Mouse (Mus musculus): ENCODE results near the gene Tmem108.

Tmem108 gene

DNA sequence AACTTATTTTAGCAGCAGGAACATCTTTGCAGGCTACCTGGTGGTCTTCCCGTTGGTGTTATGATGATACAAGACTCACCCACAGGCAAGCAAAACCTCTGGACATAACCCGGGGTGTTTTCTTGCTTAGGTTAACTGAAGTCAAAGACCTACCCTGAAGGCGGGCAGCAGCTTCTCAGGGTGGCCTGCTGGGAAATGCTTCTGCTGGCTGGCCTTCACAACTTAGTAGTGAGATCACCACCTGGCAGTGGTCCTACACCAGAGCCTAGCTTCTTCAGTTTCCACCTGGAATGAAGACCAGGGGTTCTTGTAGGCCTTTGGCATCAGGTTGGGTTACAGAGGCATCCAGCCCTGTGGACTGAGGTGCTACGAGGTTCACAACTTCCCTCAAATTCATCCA, 169.7 kb downstream of the Tmem108 start:
- no peak for DNase-seq (ENCODE audit: low spot score in 2 of 2)

DNA sequence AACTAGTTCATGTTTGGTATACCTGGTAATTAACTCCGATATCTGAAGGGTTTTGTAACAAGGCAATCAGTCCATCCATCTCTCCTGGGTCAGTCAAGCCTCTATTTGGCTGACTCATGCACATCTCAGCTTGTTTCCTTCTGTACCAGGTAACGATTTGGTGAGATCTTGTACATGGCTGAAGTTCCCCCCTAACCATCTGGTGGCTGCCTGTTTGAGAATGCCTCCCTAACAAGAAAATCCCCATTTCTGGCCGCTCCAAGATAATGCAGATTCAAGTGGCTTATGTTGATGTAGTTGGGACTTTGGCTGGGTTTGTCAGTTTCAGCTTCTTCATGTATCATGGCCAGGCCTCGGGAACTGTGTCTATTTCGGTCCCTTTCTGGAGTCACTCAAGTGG, 170.8 kb downstream of the Tmem108 start:
- DNase-seq (ENCODE audit: low spot score in 2 of 2): no peak

DNA sequence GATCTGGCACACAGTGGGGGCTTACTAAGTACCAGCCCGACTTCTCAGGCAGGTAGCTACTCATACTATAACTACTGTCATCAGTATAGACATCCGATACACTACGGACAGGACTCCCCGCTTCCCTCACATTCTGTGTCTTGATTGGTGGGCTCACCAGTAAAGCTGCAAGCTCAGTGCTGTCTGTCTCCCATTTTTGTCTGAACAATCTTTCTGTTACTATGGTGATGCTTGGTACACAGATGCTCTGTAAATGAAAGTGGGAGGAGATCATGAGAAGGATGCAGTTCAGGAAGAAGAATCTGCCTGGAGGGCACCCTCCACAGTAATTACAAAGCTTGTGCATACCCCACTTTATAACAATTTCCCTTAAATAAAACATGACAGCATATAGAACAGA, 176.8 kb downstream of the Tmem108 start:
- no peak for DNase-seq (ENCODE audit: low spot score in 2 of 2)

DNA sequence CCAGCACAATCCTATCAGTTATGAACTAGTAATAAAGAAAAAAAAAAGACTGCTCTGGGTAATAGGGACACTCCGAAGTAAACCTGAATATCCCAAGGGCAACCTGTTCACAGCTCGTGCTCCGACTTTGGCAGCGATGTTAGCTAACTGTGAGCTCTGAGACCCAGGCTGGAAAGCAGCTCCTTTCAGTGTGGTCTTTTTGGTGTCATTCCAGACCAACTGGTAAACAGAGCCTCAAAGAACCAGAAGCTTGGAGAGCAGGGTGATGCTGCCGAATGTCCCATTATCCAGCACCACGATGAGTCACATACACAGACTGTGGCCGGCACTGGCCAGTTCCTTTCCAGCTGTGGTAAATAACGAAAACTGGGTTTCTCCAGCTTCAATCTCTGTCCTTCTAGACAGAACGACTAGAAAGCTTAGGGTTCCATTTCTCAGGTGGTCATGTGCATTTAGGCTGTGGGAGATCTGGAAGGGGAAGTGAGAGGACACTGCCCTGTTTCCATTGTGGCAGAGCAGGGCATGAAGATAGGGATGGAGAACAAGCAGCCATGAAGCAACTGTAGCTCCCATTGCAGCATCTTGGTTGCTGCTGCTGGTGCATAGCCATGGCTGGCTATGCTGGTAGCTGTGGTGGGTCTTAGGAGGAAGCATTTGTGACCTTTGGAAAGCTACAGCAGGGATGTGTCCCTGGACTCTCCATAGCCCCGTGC, 179.2 kb downstream of the Tmem108 start:
- DNase-seq (ENCODE audit: low spot score in 2 of 2): no peak

DNA sequence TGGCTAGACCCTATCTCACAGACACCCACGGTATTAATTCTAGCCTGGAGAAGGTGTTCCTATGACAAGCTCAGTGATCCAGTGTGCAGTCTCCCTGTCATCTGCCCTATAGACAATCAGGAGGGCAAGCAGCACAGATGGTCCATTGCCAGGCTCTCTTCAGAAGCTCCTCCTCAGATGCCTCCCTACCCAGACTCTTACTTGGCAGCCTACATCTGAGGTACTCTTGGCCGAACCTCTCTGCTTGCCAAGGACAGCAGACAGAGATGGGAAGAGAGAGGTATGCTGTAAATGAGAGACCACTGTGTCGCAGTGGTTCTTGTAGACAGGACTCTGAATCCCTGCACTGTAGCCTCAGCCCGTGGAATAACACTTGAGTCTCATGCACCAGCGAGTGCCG, 181.0 kb downstream of the Tmem108 start:
- DNase-seq (ENCODE audit: low spot score in 2 of 2): peak in 1 of 2 experiments; percentile 16

DNA sequence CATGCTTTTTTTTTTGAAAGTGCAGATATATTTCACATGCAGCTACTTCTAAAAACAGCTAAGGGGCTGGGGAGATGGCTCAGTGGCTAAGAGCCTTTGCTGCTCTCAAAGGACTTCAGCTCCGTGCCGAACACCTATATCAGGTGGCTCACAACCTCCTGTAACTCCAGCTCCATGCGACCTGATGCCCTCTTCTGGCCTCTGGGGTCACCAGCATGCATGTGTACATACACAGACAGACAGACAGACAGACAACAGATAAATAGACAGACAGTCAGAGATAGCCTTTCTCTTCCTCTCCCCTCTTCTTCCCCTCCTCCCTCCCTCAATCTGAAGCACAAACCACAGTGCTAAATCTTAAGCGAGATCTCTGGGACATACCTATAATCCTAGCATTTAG, 181.5 kb downstream of the Tmem108 start:
- no peak for DNase-seq (ENCODE audit: low spot score in 2 of 2)

DNA sequence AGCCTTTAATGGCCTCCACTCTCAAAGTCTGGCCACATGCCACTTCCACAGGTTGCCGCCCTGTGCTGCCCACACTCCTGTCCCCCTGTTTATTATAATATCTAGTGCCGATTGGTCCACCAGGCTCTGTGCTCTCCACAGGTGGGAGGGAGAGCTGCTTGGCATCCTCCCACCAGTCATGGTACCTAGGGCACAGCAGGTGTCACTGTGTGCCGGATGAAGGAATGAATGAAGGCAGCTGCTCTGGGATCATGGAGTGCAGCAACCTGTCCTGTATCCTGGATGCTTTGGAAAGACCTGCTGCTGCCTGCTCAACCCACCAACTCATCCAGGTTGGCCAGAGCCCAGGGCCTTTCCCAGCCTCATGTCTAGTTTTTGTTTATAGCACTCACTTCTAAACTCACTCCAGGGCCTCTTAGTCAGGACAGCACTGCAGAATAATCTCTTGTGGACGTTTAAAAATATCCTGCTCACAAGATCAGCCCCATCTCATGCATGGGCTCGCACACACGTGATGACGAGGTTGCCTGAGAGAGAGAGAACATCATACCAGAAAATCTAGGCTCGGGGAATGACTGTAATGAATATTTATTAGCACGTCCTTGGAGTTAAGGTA, 182.1 kb downstream of the Tmem108 start:
- peak; percentile 11 to 21 for DNase-seq (ENCODE audit: low spot score in 2 of 2)

DNA sequence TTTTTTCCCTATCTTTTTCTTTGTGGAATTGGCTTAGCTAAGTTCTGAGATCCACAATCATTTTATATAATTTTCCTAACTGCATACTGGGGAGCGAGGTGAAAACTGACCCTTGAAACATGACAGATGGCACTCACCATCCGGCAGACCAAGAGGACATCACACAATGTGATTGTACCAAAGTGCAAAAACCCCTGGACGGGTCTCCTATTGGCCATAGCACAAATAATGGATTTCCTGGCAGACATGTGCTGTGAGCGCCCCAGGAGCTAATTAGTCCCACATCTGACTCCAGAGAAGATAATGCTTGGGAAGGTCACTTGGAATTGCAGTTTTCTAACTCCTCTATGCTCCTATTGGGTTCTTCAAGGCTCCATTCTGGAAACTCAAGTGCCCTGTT, 183.9 kb downstream of the Tmem108 start:
- no peak for DNase-seq (ENCODE audit: low spot score in 2 of 2)

DNA sequence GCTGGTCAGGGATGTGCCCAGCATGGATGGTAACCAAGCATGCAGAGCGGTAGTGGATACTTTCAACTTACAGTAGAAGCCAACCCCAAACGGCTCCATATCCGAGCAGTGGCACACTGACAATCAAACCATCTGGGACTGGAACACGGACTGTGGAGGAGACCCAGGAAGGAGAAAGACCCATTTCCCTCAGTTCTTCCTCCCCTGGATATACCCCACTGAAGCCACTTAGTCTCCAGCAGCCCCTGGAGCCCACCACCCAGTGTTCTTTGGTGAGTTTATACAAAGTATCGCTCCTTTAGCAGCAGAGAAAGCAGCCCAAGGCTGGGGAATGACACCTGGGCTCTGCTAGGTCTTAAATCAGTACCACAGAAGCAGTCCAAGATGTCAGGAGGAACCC, 184.5 kb downstream of the Tmem108 start:
- no peak for DNase-seq (ENCODE audit: low spot score in 2 of 2)

DNA sequence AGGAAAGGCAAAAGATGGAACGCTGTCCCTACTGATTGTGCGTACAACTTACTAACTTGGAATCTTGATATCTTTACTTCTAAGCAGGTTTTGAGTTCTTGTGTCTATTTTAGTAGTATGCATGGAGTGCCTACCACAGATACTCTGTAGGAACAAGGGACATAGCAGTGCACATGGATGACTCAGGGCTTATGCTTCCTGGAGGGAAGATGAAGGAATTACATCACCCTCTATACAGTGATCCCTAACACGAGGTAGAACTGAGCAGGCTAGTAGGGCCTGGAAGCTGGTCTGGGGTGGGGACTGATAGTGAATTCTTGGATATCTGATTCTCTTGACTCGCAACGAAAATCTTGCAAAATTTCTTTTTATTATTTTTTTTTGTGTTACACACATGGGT, 185.7 kb downstream of the Tmem108 start:
- DNase-seq (ENCODE audit: low spot score in 2 of 2): no peak

DNA sequence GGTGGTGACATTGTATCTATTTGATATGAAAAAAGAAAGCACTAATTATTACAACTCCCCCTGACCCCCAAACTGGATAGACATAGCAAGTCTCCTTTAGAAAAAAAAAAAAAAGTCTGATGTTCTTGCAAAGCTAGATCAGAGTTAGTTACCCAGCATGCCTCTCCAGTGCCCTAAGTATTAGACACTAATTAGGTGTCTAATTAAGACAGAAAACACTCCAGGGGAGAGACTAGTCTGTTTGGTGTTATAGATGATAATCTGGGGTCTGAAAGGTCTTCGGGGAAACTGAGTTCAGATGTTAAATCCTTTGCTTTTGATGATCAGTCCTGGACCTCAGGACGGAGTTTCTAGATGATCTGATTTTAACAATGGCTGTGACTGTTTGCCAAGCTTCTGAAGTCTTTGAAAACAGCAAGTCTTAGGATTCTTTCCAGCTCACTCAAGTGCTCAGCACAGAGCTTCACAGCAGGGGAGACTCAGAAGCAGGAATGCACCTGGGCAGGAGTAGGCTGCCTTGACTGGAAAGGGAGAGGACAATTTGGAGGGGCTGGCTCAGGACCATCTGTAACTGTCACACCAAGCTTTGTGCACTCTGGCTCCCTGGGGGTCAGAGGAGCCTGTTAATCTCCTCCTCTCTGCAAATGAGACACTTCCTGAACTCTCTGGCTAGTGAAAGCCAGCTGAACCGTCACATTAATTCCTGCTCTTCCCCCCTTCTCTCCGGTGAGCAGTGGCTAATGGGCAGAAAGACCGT, 187.5 kb downstream of the Tmem108 start:
- DNase-seq (ENCODE audit: low spot score in 2 of 2): no peak

DNA sequence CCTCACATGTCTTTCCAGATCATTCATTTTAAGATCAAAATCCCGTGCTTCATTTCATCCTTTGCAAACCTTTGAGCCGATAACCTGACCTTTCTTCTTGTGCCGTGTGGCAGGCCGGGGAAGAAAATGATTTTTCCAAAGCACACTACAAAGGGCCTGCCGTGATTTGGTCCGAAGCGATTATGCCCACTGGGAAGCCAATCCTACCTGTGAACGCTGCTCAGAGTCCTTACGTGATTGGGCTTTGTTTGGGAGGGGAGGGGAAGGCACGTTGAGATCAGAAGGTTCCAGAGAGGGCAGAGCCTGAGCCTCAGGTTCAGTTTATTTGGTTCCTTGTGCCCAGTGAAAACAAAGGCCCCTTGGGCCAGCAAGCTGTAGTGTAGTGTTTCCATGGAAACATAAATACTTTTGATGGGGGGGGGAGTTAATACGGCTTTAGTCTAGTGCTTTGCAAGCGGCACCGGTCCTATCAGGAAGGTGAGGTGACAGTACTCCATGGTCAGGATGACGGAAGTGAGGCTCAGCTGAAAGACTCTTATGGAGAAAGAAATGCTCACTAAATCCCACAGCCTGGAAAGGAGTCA, 191.4 kb downstream of the Tmem108 start:
- no peak for DNase-seq (ENCODE audit: low spot score in 2 of 2)

DNA sequence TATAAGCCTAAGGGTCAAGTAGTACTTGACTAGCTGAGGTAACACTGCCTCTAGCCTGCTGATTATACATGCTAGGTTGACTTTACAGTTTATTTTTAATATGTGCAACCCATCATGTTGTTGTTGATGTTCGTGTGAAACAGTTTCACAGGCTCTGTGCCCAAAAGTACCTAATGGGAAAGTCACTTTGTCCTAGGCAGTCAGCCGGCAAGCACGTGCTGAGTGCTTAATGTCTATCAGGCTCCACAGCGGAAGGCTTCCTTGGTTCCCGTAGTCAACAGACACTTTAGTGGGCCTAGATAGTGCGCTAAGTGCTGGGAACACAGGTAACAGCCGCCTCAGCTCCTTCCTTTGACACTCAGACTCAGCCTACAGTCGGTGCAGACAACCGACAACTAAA, 192.7 kb downstream of the Tmem108 start:
- DNase-seq (ENCODE audit: low spot score in 2 of 2): no peak

DNA sequence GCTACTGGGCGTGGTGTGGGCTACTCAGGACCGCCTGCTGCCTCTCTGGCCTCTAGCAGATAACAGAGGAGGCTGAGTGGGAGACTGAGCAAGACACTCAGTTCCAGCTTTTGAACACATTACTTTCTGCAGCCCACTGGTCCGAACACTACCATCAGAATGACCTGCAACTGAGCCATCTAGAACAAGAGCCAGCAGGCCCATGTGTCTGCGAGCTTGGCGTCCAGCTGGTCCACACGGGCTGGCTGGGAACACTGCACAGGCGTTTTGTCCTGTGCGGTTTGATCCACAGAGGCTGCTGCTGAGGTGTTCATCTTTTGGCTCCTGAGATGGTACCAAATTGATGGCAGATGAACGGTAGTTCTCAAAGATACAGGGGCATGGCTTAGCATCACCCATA, 196.5 kb downstream of the Tmem108 start:
- no peak for DNase-seq (ENCODE audit: low spot score in 2 of 2)

DNA sequence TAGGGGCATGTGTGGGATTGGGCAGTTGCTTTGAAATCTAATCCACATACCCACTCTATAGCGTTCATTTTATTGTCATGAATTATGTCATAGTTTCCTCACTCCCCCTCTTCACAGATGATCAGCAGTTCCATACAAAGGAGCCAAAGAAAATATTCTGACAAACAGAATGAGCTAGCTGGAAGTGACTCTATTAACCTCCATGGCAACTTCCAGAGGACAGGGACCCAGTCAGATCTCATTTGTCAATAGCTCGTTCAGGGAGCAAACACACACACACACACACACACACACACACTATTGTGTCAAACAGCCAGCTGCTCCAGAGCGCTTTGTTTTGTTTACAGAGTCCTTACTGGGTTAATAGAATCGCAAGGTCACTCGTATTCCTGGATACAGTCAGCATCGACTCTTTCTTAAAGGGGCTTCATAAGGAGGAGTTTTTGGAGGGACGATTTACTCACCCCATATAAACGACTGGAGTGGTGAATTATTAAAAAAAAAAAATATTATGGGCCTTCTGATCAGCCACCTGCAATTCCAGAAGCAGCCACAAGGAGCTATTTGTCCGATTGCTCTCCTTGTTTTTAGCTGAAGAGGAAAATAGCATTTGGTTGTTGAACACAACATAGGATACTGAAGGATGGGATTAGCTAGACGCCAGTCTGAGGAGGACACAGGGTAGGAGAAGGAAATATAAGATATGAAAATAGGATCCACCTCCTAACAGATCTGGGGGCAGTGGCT, 197.6 kb downstream of the Tmem108 start:
- DNase-seq (ENCODE audit: low spot score in 2 of 2): peak in 1 of 2 experiments; percentile 19

DNA sequence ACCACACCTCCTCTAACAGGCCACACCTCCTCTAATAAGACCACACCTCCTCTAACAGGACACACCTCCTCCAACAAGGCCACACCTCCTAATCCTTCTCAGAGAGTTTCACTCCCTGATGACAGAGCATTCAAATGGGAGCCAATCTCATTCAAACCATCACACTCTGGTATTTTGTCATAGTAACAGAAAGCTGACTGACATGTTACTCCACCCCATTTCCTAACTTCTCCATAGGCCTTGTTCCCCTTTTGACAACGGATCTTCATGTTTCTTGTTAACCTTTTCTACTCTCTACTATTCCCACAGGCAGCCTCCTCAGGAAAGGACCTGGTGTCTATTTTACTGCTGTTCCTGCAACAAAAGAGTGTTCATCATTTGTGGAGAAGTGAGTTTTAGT, 199.6 kb downstream of the Tmem108 start:
- DNase-seq (ENCODE audit: low spot score in 2 of 2): no peak

DNA sequence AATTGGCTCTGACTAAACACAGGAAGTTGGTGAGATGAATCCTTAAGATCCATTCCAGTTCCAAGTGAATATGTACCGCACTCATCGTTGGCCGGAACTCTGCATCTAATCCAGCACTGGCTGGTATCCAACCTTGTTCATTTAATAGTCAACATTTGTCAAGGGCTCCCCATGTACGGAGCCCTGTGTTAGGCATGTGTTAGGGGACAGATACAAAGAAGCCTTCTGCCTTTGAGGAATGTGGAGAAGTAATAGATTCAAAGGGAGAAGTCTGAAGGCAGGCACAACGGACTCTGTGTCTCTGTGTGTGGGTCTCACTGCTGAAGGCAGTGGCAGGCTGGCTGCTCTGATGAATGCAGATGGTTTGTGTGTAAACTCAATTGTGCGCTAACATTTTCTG, 202.9 kb downstream of the Tmem108 start:
- DNase-seq (ENCODE audit: low spot score in 2 of 2): no peak

DNA sequence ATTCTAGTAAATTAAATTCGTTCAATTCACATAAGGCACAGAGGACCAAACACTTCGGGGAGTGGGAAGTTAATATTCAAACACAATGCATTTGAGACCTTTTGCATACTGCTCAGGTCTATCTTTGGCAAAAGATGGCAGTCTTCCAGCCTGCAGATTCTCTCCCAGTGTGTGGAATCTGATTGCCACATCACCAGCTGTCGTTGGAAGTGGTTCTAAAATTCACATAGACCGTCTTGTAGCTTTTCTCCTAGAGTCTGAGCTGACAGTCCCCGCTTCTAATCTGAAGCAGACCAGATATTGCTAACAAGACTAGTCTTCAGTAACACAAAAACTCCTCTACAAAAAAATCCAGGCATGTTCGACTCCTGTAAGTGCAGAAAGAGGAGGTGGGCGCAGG, 203.4 kb downstream of the Tmem108 start:
- no peak for DNase-seq (ENCODE audit: low spot score in 2 of 2)

DNA sequence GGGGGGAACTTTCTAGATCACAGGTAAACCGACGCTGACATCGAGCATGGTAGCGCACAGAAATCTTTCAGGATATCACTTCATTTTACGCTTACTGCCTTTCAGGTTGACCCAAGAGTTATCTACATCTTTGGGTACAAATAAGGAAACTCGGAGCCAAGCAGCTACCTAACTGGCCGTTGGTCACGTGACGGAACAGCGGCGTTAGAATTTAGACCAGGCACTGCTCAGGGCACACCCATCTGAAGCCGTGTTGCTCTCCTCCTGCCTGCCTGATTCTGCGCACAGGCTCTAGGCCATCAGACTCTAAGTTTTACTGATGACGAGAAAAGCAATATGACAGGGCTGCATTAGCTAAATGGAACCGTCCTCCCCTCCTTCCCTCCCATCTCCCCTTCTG, 204.6 kb downstream of the Tmem108 start:
- DNase-seq (ENCODE audit: low spot score in 2 of 2): no peak

DNA sequence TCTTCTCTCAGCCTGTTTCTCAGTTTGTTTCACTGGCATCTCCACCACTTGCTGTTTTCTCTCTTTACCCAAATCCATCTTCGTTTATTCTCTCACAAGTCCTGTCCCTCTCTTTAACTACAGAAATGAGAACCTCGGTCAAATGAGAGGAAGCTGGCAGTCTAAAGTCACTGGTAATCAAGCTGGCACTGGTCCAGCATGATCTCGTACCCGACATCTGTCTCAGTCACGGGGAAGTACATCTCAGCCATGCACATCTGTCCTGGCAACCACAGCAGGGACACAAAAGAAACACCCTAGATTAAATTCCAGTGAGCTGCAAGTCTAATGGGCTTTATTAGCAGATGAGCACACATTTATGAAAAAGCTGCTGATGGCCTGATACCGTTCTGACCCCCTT, 206.3 kb downstream of the Tmem108 start:
- DNase-seq (ENCODE audit: low spot score in 2 of 2): no peak

DNA sequence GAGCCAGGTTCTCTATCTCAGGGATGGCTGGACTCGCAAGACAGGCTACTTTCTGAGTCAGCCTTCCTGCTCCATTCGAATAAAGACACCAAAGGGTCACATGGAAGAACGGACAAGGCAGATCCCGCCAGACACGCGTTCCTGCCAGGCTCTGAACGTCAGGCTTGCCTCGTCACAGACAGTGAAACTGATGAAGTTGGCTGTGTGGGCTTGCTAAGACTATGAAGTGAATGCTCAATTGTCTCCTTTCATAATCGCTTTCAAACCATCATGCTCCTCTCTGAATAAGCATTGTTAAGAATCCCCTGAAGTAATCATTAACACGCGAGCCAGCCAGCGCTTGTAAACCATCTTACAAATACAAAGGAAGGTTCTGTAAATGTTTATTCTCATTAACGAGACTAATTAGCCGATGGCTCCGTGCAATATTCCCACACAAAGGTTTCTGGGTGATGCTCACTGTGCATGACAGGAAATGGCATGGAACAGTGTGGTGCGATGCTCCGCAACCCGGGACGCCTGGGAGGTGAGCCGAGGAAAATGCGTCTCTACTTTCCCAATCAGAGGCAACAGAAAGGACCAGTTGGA, 210.9 kb downstream of the Tmem108 start:
- no peak for DNase-seq (ENCODE audit: low spot score in 2 of 2)

DNA sequence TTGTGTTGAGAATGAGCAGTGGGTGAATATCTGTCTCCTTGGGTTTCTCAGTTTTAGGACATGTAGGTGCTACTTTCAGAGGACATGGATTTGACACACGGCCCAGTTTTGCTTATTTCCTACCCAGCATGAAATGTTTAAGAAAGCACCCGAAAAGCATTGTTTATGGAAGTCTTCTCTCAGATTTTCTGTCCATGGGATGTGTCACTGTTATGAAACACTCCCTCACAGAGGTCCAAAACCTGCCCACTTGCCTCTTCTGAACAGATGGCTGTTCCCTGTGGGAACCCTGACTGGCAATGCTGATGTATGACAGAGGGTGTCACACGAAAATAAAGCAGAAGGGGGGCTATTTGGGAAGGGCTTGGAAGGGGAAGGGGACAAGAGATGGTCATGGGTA, 212.5 kb downstream of the Tmem108 start:
- DNase-seq (ENCODE audit: low spot score in 2 of 2): no peak

All from heart, adult 9 months (tissue).